Mouse (Mus musculus) stomach, postnatal 0 days (tissue): ENCODE measurements around the gene Adpgk. TPM values are rescaled to one million over a fixed set of nuclear protein-coding genes. Genes with fewer than 3 reads are reported as not detected.

Source experiments
- ATAC-seq: fragments of 200-750 bp; cut with Nextera tagmentation; 2 replicates; pipeline ENCODE4 v1.8.0; 2017; ENCODE audit not compliant: low FRiP score, low TSS enrichment
- DNase-seq: peaks from one replicate; pipeline ENCODE4 v3.0.0-alpha.2; 2016; ENCODE audit warnings: low spot score
- H3K27ac ChIP-seq: fragments of 300-500 bp; sonication (generic); replicated peaks from 2 replicates; pipeline ENCODE4 v1.5.1; 2014; ENCODE audit warnings: mild to moderate bottlenecking, control low read depth
- H3K27me3 ChIP-seq: fragments of 300-500 bp; sonication (generic); 2 replicates; pipeline ENCODE4 v1.6.1; 2014; ENCODE audit warnings: low read length; ENCODE audit not compliant: control insufficient read depth, insufficient read depth
- H3K36me3 ChIP-seq: fragments of 300-500 bp; sonication (generic); 2 replicates; pipeline ENCODE4 v1.6.1; 2014; ENCODE audit warnings: low read length, mixed read lengths; ENCODE audit not compliant: control insufficient read depth, insufficient read depth
- H3K4me1 ChIP-seq: fragments of 300-500 bp; sonication (generic); replicated peaks from 2 replicates; pipeline ENCODE4 v1.6.1; 2014; ENCODE audit warnings: antibody characterized with exemption; ENCODE audit not compliant: control insufficient read depth, insufficient read depth
- H3K4me2 ChIP-seq: fragments of 300-500 bp; sonication (generic); replicated peaks from 2 replicates; pipeline ENCODE4 v1.6.1; 2014; ENCODE audit warnings: low read depth, mild to moderate bottlenecking, control low read depth, moderate library complexity
- H3K4me3 ChIP-seq: fragments of 300-500 bp; sonication (generic); 2 replicates; pipeline ENCODE4 v1.5.1; 2014; ENCODE audit warnings: low read depth, low read length, control low read depth
- H3K9ac ChIP-seq: fragments of 300-500 bp; sonication (generic); 2 replicates; pipeline ENCODE4 v1.6.1; 2014; ENCODE audit warnings: mild to moderate bottlenecking, low read length, control low read depth, mixed read lengths
- H3K9me3 ChIP-seq: fragments of 300-500 bp; sonication (generic); 2 replicates; pipeline ENCODE4 v1.6.1; 2016; ENCODE audit warnings: low read length; ENCODE audit not compliant: control insufficient read depth
- CTCF ChIP-seq: IDR thresholded peaks from 2 replicates; pipeline ENCODE4 v1.5.1; 2016; ENCODE audit warnings: antibody characterized with exemption, low read depth, mild to moderate bottlenecking, moderate library complexity
- EP300 ChIP-seq: optimal IDR thresholded peaks from 2 replicates; pipeline ENCODE3; 2016; ENCODE audit warnings: antibody characterized with exemption
- WGBS: fragments of 180-500 bp; shearing (Covaris S2); extraction: QIAGEN DNeasy Blood & Tissue Kit; methylation state at CpG from one replicate; pipeline ENCODE4 v1.1.7; 2014; 5-methylcytosine and 5-hydroxymethylcytosine counted together
- polyA plus RNA-seq: library from polyadenylated mRNA; unstranded; fragments of >200 nt; fragmentation: Nextera tagmentation; extraction: Ambion mirVana; gene quantifications from 2 replicates; pipeline ENCODE4 v1.2.1, GENCODE M21; 2015

Adpgk gene
- polyA plus RNA-seq, 1 experiment from 2014 or later = 14.8 TPM

- DNase-seq = no peak
- H3K4me2 ChIP-seq = no peak overlapping the region
- no peaks in the 10 kb centered on the region for H3K36me3 ChIP-seq
- H3K9ac ChIP-seq = no peak overlapping the region
- H3K4me1 ChIP-seq = no peaks in the 10 kb centered on the region
- H3K4me3 ChIP-seq = no peak overlapping the region
- TF ChIP-seq EP300 (no peak), CTCF (peak; percentile 21; the same call in 1 of the 2 replicates)
- no peak overlapping the region for H3K27ac ChIP-seq
- ATAC-seq = no peak
- no peaks in the 10 kb centered on the region for H3K27me3 ChIP-seq
- no peaks in the 10 kb centered on the region for H3K9me3 ChIP-seq
Observed at GRCm38 (mm10) chr9:59273199-59273598, 18.2 kb upstream of the Adpgk start.

- Histone ChIP-seq H3K27ac (no peak overlapping the region), H3K27me3 (no peaks in the 10 kb centered on the region), H3K9me3 (no peaks in the 10 kb centered on the region), H3K4me2 (no peak overlapping the region), H3K4me3 (no peak overlapping the region), H3K9ac (no peak overlapping the region), H3K36me3 (no peaks in the 10 kb centered on the region), H3K4me1 (no peaks in the 10 kb centered on the region)
- ATAC-seq (no peak), DNase-seq (no peak)
- TF ChIP-seq EP300 (no peak), CTCF (no peak)
- 90% methylated on average over 19 of the region's 19 CpGs for WGBS
Observed at GRCm38 (mm10) chr9:59274846-59275455, 16.4 kb upstream of the Adpgk start.

GRCm38 (mm10) chr9:59278199-59278598 lies 13.2 kb upstream of the Adpgk start:
- no peak for ATAC-seq
- no peak for DNase-seq
- no peaks in the 10 kb centered on the region for H3K9me3 ChIP-seq
- H3K27me3 ChIP-seq = no peaks in the 10 kb centered on the region
- H3K9ac ChIP-seq = no peak overlapping the region
- whole genome bisulfite sequencing = 90% methylated on average over 2 of the region's 2 CpGs
- no peak overlapping the region for H3K4me3 ChIP-seq
- no peak overlapping the region for H3K27ac ChIP-seq
- H3K4me2 ChIP-seq = no peak overlapping the region
- no peak for TF ChIP-seq EP300
- TF ChIP-seq CTCF = no peak
- H3K36me3 ChIP-seq = no peaks in the 10 kb centered on the region
- no peaks in the 10 kb centered on the region for H3K4me1 ChIP-seq

- WGBS = 59% methylated on average over 5 of the region's 5 CpGs
- Histone ChIP-seq H3K4me2 (no peak overlapping the region), H3K9me3 (no peaks in the 10 kb centered on the region), H3K36me3 (no peaks in the 10 kb centered on the region), H3K4me1 (no peaks in the 10 kb centered on the region), H3K4me3 (no peak overlapping the region), H3K27me3 (no peaks in the 10 kb centered on the region), H3K9ac (no peak overlapping the region; the same call in 1 of the 2 replicates), H3K27ac (no peak overlapping the region)
- no peak for TF ChIP-seq CTCF
- TF ChIP-seq EP300 = no peak
- ATAC-seq (no peak), DNase-seq (no peak)
Observed at GRCm38 (mm10) chr9:59278694-59279093, 12.7 kb upstream of the Adpgk start.

GRCm38 (mm10) chr9:59280888-59281287 lies 10.5 kb upstream of the Adpgk start:
- no peak overlapping the region for H3K27ac ChIP-seq
- TF ChIP-seq CTCF (no peak), EP300 (no peak)
- no peak overlapping the region for H3K4me2 ChIP-seq
- no peaks in the 10 kb centered on the region for H3K9me3 ChIP-seq
- no peak overlapping the region for H3K9ac ChIP-seq
- DNase-seq = no peak
- WGBS = 90% methylated on average over 5 of the region's 5 CpGs
- no peaks in the 10 kb centered on the region for H3K27me3 ChIP-seq
- no peaks in the 10 kb centered on the region for H3K36me3 ChIP-seq
- H3K4me1 ChIP-seq = no peaks in the 10 kb centered on the region
- no peak overlapping the region for H3K4me3 ChIP-seq
- no peak for ATAC-seq

GRCm38 (mm10) chr9:59281871-59282682 lies 9.3 kb upstream of the Adpgk start:
- TF ChIP-seq CTCF = peak; percentile 91
- TF ChIP-seq EP300 = no peak
- no peak overlapping the region for H3K4me3 ChIP-seq
- 0 out of 2 replicates have a peak overlapping the region, but pooled peaks have one; percentile 17 for H3K4me2 ChIP-seq
- H3K36me3 ChIP-seq = no peaks in the 10 kb centered on the region
- 30% methylated on average over 26 of the region's 27 CpGs for WGBS
- no peak overlapping the region for H3K27ac ChIP-seq
- ATAC-seq = peak; percentile 83
- peak; percentile 88 for DNase-seq
- H3K9me3 ChIP-seq = no peaks in the 10 kb centered on the region
- no peak overlapping the region for H3K9ac ChIP-seq
- H3K4me1 ChIP-seq = no peaks in the 10 kb centered on the region
- no peaks in the 10 kb centered on the region for H3K27me3 ChIP-seq
